Mouse (Mus musculus) G1E (cell line): ENCODE data around the gene Rps6kb1.

Source experiments
- CTCF ChIP-seq: IDR thresholded peaks from 2 replicates; pipeline ENCODE4 v1.5.1; 2012; ENCODE audit warnings: low read depth, low read length, inconsistent platforms, mixed read lengths
- GATA1 ChIP-seq: IDR thresholded peaks from 2 replicates; pipeline ENCODE4 v1.6.1; 2012; ENCODE audit warnings: borderline replicate concordance, low read length, inconsistent platforms, mixed read lengths
- GATA2 ChIP-seq: IDR thresholded peaks from 2 replicates; pipeline ENCODE4 v1.6.1; 2012; ENCODE audit warnings: low read depth, low read length, inconsistent platforms, borderline replicate concordance

GRCm38 (mm10) chr11:86570261-86570746 is 25.7 kb upstream of the Rps6kb1 start:
- TF ChIP-seq CTCF (no peak), GATA1 (no peak), GATA2 (no peak)
